Mouse (Mus musculus): ENCODE measurements around the gene Tbc1d22a.
"Not testable (repeated sequence)": the region's sequence is repeated elsewhere in the genome, so short reads cannot be mapped to it uniquely, and the experiment has no call there.

Tbc1d22a gene

DNA sequence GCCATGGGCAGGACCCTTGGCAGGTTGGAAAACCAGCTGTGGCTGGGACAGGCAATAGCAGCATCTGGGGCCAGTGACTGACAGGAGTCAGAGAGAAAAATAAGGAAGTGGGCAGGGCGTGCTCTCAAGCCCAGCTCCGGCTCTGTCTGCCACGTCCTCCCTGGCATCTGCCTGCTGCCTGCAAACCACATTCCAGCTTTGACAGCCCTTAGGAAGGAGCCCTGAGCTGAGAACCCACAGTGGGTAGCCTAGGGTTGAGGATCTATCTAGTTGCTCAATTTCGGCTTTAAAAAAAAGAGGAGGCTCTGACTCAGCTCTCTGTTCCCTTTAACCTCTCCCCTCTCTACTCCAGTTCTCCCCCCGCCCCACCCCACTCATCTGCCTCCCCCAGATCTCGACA is 11.6 kb upstream of the Tbc1d22a start:
- no peak for DNase-seq (ENCODE audit: extremely low read depth, low read depth, low spot score)

DNA sequence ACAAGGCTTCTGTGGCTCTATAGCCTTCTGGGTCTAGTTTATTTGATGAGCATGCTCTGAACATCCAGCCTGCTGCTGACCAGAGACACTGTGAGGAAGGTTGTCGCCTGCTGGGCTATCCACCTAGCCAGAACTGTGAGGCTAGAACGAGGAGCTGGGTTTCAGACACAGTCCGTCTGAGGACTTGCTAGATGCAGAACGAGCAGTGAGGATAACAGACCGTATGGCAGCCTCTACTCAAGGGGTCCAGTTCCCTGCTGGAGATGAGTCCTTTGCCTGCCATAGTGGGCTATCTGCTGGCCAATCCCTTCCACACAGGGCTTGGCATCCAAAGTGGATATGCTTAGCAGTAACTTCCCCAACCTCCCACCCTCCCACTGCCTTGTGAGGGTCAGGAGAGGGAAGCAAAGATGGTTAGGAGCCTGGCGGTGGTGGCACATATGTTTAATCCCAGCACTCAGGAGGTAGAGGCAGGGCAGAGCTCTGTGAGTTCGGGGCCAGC is 10.9 kb upstream of the Tbc1d22a start:
- no peak for DNase-seq (ENCODE audit: extremely low read depth, low read depth, low spot score)

DNA sequence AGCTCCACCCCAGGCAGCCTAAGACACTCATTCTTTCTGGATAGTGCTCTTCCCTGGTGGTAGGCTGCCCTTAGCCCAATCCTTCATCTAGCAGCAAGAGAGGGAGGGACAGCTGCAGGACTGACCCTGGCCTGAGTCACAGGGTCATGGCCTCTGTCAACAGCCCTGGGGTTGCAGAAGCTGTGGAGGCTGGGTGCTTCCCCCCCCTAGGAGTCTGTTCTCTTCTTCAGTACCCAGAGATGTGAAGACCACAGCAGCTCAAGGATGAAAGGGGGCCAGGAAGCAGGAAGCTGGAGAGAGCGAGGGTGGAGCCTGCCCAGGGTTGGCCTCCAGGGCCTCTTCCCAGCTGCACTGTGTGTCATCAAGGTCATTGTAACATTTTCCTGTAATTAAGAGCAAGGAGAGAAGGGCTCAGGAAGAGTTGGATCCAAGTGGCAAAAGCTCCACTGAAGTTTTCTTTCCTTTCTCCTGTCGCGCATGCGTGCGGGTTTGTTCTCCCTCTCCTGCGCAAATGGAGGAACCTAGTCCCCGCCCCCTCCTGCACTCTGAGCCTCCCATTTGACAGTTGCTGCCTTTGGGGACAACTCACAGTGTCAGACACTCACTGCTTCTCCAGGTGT is 10.2 kb upstream of the Tbc1d22a start:
- DNase-seq (ENCODE audit: extremely low read depth, low read depth, low spot score): no peak

DNA sequence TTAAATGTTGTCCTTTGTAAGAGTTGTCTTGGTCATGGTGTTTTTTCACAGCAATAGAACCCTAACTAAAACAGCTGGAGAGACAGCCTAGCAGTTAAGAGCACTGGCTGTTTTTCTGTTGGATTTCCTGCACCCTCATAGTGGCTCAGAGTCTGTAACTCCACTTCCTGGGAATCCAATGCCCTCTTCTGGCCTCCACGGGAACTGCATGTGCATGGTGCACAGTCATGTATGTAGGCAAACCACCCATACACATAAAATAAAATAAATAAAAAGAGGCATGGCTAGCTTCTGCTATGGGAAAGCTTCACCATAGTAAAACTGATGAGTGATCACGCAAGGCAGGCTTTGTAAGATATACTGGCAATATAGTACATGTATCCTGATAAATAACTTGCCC is 9.0 kb upstream of the Tbc1d22a start:
- no peak for DNase-seq (ENCODE audit: extremely low read depth, low read depth, low spot score)

DNA sequence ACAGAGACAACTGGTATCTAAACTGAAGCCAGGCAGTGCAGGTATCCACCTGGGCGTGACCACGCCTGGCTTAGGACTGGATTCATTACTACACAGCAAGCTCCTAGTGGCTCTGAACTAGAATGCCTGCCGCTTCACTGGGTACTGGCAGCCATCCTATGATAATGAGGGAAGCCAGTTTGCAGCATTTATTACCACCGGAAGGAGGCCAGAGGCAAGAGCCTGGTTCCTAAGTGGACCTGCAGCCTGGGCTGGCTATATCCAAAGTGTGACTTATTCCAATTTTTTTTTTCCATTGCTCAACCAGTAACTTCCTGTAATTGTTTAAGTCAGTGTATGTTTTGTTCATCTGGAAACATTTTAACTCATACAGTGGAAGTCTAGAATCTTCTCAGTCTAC is 7.9 kb upstream of the Tbc1d22a start:
- DNase-seq (ENCODE audit: extremely low read depth, low read depth, low spot score): no peak

- DNase-seq (ENCODE audit: extremely low read depth, low read depth, low spot score): not testable (repeated sequence)
These were observed 2.1 kb upstream of the Tbc1d22a start for GRCm38 (mm10) chr15:86212193-86212592.

GRCm38 (mm10) chr15:86214549-86215201 is 416 bp downstream of the Tbc1d22a start:
- no peak for DNase-seq (ENCODE audit: extremely low read depth, low read depth, low spot score)

- DNase-seq (ENCODE audit: extremely low read depth, low read depth, low spot score): not testable (repeated sequence)
These were observed 2.4 kb downstream of the Tbc1d22a start for GRCm38 (mm10) chr15:86216641-86217040.

DNA sequence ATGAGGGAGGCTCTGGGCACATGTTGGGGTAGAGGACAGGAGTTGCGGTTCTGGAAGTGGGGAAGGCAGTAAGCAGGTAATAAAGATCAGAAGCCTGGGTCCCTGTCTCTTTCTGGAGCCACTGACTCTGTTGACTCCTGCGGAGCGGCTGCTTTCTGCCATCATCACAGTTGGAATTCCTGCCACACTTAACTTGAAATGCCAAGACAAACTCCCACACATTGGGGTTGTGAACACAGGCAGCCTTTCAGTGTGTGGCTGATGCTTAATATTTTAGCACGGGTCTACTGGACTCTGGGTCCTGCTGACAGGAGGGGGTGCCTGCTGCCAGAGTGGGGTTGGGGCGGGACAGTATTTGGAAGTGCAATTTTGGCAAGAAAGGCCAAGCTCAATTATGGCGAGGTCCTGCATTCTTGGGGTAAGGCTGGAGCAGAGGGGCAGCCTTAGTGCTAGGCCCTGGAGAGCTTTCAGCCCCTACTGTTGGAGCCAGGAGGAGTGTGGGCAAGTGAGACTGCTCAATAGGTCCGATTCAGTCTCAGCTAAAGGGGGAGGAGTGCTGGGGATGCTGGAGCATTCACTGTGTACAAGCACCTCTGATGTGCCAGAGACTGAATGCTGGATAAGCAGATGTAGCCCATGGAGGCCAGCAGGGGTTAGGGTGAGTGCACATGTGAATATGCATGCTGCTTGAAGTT is 5.4 kb downstream of the Tbc1d22a start:
- no peak for DNase-seq (ENCODE audit: extremely low read depth, low read depth, low spot score)

DNA sequence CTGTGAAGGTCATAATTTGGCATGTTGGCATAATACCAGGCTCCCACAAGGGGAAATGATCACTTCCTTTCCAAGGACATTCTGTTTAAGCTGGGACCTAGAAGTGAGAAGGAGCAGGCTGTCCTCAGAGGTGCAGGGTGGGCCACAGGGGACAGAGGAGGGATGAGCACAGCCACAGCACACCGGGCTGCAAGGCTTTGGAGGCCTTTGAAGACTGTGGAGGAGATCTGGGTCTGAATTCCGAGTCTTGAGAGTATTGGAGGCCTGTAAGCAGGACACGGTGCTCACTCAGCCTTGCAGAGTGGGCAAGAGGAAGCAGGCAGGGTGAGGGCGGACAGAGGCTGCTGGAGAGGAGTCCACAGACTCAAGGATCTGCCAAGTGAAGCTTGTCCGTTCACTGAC is 6.0 kb downstream of the Tbc1d22a start:
- DNase-seq (ENCODE audit: extremely low read depth, low read depth, low spot score): no peak

DNA sequence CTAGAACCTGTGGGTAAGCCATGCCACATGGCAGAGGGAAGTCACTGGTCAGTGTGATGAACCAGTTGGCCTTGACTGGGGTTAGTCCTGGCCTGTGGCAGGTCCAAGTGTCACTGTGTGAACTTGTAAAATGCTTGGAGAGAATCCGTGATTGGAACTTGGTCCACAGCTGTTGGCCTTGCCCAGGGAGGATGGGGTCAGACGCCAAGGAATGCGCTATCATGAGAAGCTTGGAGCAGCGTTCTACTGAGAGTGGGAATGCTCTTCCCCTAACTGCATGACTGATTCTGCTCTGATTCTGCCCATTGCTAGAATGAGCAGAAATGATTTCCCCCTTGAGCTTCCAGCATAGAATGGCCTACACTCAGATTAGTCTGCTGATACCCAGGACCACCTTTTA is 6.5 kb downstream of the Tbc1d22a start:
- no peak for DNase-seq (ENCODE audit: extremely low read depth, low read depth, low spot score)

DNA sequence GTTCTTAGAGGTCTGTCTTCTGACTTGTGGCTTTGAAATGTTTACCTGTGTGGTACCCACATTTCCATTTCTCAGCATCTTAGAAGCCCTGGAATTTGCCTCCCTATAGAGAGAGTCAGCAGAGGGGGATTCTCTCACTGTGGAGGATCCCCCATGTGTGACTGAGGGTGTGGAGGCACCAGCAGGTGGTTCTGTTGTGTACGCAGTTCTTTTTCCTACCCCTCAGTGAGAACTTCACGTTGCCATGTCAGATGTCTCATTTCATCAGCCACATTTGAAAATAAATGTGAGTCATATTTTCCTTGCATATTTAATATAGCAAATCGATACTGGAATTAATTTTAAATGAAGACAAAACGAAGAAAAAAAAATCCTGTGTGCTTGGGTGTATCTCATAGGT is 7.1 kb downstream of the Tbc1d22a start:
- no peak for DNase-seq (ENCODE audit: extremely low read depth, low read depth, low spot score)

DNA sequence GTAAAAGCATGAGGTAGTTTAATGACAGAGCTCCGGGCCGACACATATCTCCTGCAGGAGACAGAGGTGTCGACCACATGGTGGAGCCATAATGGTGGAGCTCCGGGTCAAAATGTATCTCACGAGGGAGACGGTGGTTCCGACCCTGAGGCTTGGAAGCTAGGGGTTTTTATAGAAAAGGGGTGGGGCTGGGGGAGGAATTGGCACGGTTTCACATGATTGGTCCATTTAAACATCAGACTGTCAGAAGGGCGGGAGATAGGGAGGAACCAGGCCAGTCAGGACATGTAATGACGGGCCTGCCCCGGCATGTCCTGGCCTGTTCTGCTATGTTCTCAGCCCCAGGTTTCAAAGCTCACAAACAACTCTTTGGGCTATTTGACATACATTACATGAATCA is 7.6 kb downstream of the Tbc1d22a start:
- not testable (repeated sequence) for DNase-seq (ENCODE audit: extremely low read depth, low read depth, low spot score)

DNA sequence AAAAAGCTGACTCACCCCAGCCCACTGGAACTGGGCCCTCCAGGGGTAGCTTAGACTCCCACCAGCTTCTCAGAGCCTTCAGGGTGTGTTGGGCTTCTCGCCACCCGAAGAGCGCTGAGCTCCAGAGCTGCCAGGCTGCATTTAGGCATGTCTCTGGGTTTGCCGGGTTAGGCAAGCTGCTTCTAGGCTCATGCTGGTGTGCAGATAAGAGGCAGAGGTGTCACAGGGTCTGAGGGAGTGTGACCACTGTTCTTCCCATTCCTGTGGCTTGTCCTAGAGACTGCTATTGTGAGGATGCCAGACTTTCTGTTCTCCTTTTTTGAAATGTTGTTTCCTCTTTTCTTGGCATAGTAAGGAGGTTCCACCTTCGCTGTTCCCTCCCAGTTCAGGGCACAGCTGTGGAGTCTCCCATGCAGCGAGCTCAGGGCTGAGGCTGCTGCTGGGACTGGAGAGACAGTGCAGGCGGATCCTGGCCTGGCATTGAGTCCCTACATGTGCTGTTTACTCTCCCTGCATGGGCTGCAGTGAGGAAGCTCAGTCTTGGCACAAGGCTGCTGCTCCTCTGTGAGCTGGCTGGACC is 10.8 kb downstream of the Tbc1d22a start:
- DNase-seq (ENCODE audit: extremely low read depth, low read depth, low spot score): no peak

DNA sequence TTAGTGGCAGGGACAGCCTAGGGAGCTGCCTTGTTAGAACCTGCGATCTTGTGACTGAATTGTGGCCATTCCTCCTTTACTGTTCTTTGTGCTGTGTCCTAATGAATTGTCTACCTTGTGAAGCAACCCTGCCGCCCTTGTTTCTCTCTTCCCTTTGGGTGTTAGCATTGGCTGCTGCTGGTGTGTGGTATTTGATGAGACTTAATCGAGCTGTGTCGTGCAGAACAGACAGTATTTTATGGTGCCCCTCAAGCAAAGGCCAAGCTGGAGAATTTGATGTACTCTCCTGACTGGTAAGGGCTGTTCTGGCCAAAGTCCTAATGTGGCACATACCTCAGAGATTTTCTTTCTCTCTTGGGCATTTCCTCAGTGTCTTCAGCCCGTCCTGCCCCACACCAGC is 12.0 kb downstream of the Tbc1d22a start:
- peak; percentile 82 for DNase-seq (ENCODE audit: extremely low read depth, low read depth, low spot score)

DNA sequence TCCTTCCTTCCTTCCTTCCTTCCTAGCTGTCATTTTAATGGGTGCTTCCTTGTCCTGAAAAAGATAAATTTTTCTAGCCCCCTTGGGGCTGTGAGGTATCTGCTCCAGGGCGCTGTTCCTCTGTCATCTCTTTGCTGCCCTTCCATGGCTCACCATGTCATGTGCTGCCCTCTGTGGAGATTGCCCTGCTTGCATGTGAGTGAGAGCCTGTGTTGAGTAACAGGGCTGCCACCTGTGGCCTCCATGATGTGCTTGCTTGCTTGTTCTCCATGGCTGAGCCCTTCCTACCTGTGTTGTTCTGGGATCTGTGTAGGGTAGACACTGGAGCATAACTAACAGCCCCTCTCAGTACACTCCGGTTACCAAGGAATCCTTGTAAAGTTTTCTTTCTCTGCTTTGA is 12.7 kb downstream of the Tbc1d22a start:
- DNase-seq (ENCODE audit: extremely low read depth, low read depth, low spot score): no peak

DNA sequence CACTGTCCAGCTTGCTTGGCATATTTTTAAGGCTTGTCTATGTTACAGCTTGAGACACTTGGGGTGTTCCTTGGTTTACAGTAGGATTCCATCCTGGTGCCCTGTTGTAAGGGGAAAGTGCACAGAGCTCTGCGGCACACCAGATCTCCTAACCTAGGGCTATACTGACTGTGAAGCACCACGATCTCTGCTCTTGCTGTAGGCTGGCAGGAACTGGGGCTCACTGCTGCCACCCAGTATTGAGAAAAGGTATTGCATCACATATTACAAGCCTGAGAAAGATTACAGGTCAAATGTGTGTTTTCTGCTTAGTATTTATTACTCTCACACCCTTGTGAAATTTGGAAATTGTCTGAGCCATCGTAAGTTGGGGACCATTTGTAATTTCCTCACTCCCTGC is 13.9 kb downstream of the Tbc1d22a start:
- DNase-seq (ENCODE audit: extremely low read depth, low read depth, low spot score): no peak

- no peak for DNase-seq (ENCODE audit: extremely low read depth, low read depth, low spot score)
These were observed 14.8 kb downstream of the Tbc1d22a start for GRCm38 (mm10) chr15:86229088-86229487.

- no peak for DNase-seq (ENCODE audit: extremely low read depth, low read depth, low spot score)
These were observed 15.4 kb downstream of the Tbc1d22a start for GRCm38 (mm10) chr15:86229623-86230022.

GRCm38 (mm10) chr15:86231170-86231569 is 16.9 kb downstream of the Tbc1d22a start:
- DNase-seq (ENCODE audit: extremely low read depth, low read depth, low spot score): no peak

DNA sequence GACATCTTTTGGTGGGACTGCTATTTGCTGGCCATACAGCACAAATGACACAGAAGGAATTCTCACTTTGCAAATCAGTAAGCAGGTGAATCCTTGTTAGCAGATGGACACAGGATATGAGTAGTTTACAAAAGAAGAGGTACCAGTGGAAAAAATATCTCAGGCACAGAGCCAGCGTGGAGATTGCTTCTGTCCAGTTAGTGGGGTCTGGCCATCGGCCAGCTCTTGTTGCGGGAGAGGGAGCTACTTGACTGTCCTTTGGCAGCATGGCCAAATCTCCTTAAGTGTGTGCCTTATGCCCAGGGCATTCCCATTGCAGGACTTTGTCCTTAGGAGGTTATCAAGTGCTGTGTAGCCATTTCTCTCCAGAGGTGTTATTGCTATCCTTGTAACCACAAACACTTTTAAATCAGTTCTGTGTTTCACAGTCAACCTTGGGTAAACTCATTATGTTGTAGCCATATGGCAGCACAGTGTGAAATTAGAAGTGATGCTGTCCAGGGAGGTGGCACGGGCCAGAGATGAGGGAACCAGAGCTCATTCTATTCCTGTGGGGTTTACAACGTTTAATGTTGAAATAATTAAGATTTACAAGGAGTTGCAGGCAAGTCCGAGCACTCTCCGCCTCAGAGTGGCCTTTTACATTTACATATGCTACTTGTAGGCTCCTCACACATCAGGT is 17.7 kb downstream of the Tbc1d22a start:
- no peak for DNase-seq (ENCODE audit: extremely low read depth, low read depth, low spot score)
